ENCODE assay signal across 8 mouse cellular contexts in the genomic region with DNA sequence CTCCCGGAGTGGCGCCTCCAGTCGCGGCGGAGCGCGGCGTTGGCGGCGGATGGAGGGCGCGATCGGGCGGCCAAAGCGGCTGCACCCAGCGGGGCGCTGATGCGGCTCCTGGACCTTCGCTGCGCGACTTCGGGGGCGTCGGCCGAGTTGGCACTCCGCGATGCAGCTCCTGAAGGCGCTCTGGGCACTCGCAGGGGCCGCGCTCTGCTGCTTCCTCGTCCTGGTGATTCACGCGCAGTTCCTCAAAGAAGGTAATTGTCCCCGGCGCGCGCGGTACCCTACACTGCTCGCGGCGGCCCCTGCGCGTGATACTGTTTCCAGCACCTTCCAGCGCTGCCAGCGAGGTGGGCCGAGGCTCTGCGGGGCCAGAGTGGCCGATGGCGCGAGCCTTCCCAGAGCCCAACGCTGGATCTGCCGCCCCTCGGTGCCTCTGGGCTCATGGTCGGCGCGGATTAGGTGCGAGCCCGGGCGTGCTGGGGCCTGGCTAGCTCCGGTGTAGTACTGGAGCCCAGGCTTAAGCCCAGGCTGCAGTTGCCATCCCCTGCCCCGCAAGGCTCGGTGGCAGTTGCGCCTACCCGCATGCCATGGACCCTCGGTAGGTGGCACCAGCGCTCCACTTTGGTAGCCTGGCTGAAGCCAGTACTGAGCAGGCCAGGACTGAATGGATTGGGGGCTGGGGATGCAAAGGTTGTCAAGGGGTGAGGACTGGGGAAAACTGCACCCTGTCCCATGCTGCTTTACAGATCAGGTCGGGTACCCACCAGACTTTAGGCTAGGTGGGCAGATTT.
DNase-seq lines count a peak whose midpoint lies in the region; ATAC-seq and TF ChIP-seq lines count a peak whose summit lies in the region.

No protein-coding gene starts in this region.

- 1% methylated on average over 56 of the region's 68 CpGs for whole genome bisulfite sequencing in liver, postnatal 0 days (ENCODE audit: insufficient replicate concordance)

- TF ChIP-seq EP300 in liver, postnatal 0 days (IDR thresholded peaks at IDR 0.05; ENCODE audit: low read depth) = no peak

- peak; percentile 77; a peak in 3 of 4 replicates for ATAC-seq in hematopoietic stem cell, adult 5-6 weeks (replicated peaks in 1 of 2; ENCODE audit: insufficient read depth in 1 of 2, low FRiP score in 2 of 2, low TSS enrichment in 1 of 2, low read depth in 1 of 2, poor library complexity in 2 of 2, severe bottlenecking in 2 of 2)
- ATAC-seq in liver, postnatal 0 days = peak; percentile 35; the same call in 1 of the 2 replicates

- DNase-seq in ES-E14 (ENCODE audit: low read depth, low spot score) = peak; percentile 40
- DNase-seq in cerebellum, postnatal 10 days = peak; percentile 97 to 98
- peak; percentile 78 to 91 for DNase-seq in frontal cortex, postnatal 10 days (ENCODE audit: low spot score in 2 of 2)
- DNase-seq in layer of hippocampus, adult 8-10 months (ENCODE audit: low spot score in 2 of 2) = peak; percentile 81 to 91
- peak; percentile 70 for DNase-seq in liver, postnatal 0 days
- DNase-seq in ovary, postnatal 10 days (ENCODE audit: low spot score) = peak; percentile 73
- peak; percentile 56 for DNase-seq in yolk sac, embryonic 10.5 days (ENCODE audit: low spot score)

- peak overlapping the region; percentile 67 for H3K4me2 ChIP-seq in liver, postnatal 0 days (ENCODE audit: low read depth, low read length)

- H3K4me1 ChIP-seq in ES-E14 (ENCODE audit: control insufficient read depth in 2 of 2, insufficient read depth in 2 of 2, low read length in 2 of 2, poor library complexity in 1 of 2) = no peaks in the 10 kb centered on the region
- 0 out of 2 replicates have a peak, but pooled peaks cover 2% of the 10 kb centered on the region for H3K4me1 ChIP-seq in liver, postnatal 0 days (ENCODE audit: insufficient read depth)

- in situ Hi-C loops in ES-E14 (cut with MboI; ENCODE audit: low sequenced_read_pairs in 2 of 2, unreplicated experiment in 2 of 2) = loop anchor here (5.0 to 25.0 kb wide), 2 partner anchors 332 to 337 kb away; no protein-coding TSS in a partner anchor

- peak overlapping the region; percentile 53 for H3K9ac ChIP-seq in ES-E14 (ENCODE audit: insufficient read depth, low read depth, low read length, poor library complexity, severe bottlenecking)
- no peak overlapping the region for H3K9ac ChIP-seq in liver, postnatal 0 days (replicated peaks)

- no peaks in the 10 kb centered on the region for H3K9me3 ChIP-seq in ES-E14 (ENCODE audit: control insufficient read depth, insufficient read depth, low read depth, low read length)
- no peaks in the 10 kb centered on the region for H3K9me3 ChIP-seq in liver, postnatal 0 days (ENCODE audit: low read length)

- H3K27me3 ChIP-seq in liver, postnatal 0 days (ENCODE audit: insufficient read depth, low read length) = peaks cover 43% of the 10 kb centered on the region

- peak overlapping the region; percentile 72 to 73 for H3K4me3 ChIP-seq in ES-E14 (ENCODE audit: insufficient read depth in 1 of 2, low read depth in 1 of 2, low read length in 2 of 2, poor library complexity in 1 of 2, severe bottlenecking in 1 of 2)
- H3K4me3 ChIP-seq in liver, postnatal 0 days (ENCODE audit: low read depth, low read length) = peak overlapping the region; percentile 33; the same call in 1 of the 2 replicates

- H3K27ac ChIP-seq in ES-E14 (ENCODE audit: insufficient read depth, low read depth, low read length, poor library complexity, severe bottlenecking) = no peak overlapping the region
- no peak overlapping the region for H3K27ac ChIP-seq in liver, postnatal 0 days (ENCODE audit: low read depth)

- peak; percentile 76 for TF ChIP-seq CTCF in liver, postnatal 0 days (IDR thresholded peaks at IDR 0.05; ENCODE audit: low read depth)

- H3K36me3 ChIP-seq in ES-E14 (ENCODE audit: control insufficient read depth, insufficient read depth, low read length, poor library complexity, severe bottlenecking) = no peaks in the 10 kb centered on the region
- no peaks in the 10 kb centered on the region for H3K36me3 ChIP-seq in liver, postnatal 0 days (replicated peaks; ENCODE audit: insufficient read depth, low read length)

TF ChIP-seq in ES-E14, 5 proteins besides CTCF, POLR2A, EP300 and RAD21:
- TF ChIP-seq HCFC1 (IDR thresholded peaks at IDR 0.05; ENCODE audit: borderline replicate concordance, insufficient read depth, low read length) = no peak
- TF ChIP-seq ZC3H11A (IDR thresholded peaks at IDR 0.05; ENCODE audit: borderline replicate concordance, low read depth, low read length) = 0 out of 2 replicates have a peak, but pooled peaks have one; percentile 44

Comparison
In these comparisons a context has a peak if more than half of its experiments do, and no peak if none do; other contexts are left out.
1. DNase-seq: peak in every context shown above with its lines; median percentile 98 in cerebellum, postnatal 10 days; 86 in layer of hippocampus, adult 8-10 months; 84 in frontal cortex, postnatal 10 days; 73 in ovary, postnatal 10 days; 70 in liver, postnatal 0 days; 56 in yolk sac, embryonic 10.5 days; 40 in ES-E14.